Mouse (Mus musculus) thymus, postnatal 4 days (tissue): Measurements from ENCODE around the gene Tra2b.
"Not testable (repeated sequence)": the region's sequence is repeated elsewhere in the genome, so short reads cannot be mapped to it uniquely, and the experiment has no call there.

Source experiments
- DNase-seq: peaks from one replicate; pipeline ENCODE4 v3.0.0; 2021

Tra2b gene

GRCm38 (mm10) chr16:22242239-22242866 is 23.5 kb downstream of the Tra2b start:
- no peak for DNase-seq

GRCm38 (mm10) chr16:22241376-22242238 is 24.2 kb downstream of the Tra2b start:
- no peak for DNase-seq

DNA sequence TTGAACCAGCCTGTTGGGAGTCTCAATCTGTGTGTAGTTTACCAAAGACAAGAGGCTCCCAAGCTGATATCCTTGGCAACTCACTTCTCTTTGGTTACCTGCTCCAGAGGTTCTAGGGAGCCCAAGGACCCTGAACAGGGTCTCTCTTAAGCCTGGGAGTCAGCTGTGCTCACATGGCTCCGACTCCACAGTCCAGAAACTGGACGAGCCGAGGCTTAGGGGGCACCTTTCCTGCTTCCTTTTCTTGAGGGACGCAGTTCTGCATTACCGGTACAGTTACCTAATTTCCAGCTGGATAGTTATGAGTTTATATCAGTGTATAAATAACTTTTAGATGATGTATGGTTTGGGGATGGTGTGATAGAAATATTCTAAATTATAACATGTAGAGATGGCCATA is 24.9 kb downstream of the Tra2b start:
- no peak for DNase-seq

- no peak for DNase-seq
Measured at GRCm38 (mm10) chr16:22239978-22240377, 25.8 kb downstream of the Tra2b start.

- no peak for DNase-seq
Measured at GRCm38 (mm10) chr16:22238928-22239620, 26.7 kb downstream of the Tra2b start.

GRCm38 (mm10) chr16:22238402-22238801 is 27.4 kb downstream of the Tra2b start:
- not testable (repeated sequence) for DNase-seq

DNA sequence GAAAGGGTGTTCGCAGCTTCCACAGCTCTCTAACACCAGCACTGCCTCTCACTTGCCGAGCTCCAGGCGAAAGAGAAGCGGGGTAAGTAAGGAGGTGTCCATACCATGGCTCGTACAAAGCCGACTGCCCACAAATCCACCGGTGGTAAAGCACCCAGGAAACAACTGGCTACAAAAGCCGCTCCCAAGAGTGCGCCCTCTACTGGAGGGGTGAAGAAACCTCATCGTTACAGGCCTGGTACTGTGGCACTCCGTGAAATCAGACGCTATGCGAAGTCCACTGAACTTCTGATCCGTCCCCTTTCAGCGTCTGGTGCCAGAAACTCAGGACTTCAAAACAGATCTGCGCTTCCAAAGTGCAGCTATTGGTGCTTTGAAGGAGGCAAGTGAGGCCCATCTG is 29.0 kb downstream of the Tra2b start:
- peak; percentile 26 for DNase-seq

GRCm38 (mm10) chr16:22234535-22234934 is 31.3 kb downstream of the Tra2b start:
- no peak for DNase-seq

DNA sequence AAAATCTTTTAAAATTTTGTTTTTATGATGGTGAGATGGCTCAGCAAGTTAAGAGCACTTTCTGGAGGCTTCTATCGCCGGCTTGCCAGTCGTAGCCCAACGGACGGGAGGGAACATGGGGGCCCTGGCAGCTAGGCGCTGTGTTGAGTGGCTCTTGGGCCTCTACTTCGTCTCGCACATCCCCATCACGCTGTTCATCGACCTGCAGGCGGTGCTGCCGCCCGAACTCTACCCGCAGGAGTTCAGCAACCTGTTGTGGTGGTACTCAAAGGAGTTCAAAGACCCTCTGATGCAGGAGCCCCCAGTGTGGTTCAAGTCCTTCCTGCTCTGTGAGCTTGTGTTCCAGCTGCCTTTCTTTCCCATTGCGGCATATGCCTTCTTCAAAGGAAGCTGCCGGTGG is 35.5 kb downstream of the Tra2b start:
- peak; percentile 24 for DNase-seq

- DNase-seq, result no peak
Measured at GRCm38 (mm10) chr16:22203501-22203900, 62.3 kb downstream of the Tra2b start.

GRCm38 (mm10) chr16:22201858-22202257 is 63.9 kb downstream of the Tra2b start:
- no peak for DNase-seq

- no peak for DNase-seq
Measured at GRCm38 (mm10) chr16:22200476-22200875, 65.3 kb downstream of the Tra2b start.
